Mouse (Mus musculus) forebrain, embryonic 13.5 days (tissue): ENCODE results near the gene Fgf16. TPM values are rescaled to one million over a fixed set of nuclear protein-coding genes. Genes with fewer than 3 reads are reported as not detected.

Experiments used
- ATAC-seq: fragments of 200-750 bp; cut with Nextera tagmentation; 2 replicates; pipeline ENCODE4 v1.8.0; 2017
- H3K27ac ChIP-seq: fragments of 300-500 bp; sonication (generic); 2 replicates; pipeline ENCODE4 v1.5.1; 2015; ENCODE audit warnings: inconsistent platforms, mild to moderate bottlenecking, moderate library complexity
- H3K27me3 ChIP-seq: fragments of 300-500 bp; sonication (generic); 2 replicates; pipeline ENCODE4 v1.6.1; 2015; ENCODE audit warnings: mild to moderate bottlenecking, inconsistent platforms
- H3K36me3 ChIP-seq: fragments of 300-500 bp; sonication (generic); 2 replicates; pipeline ENCODE4 v1.6.1; 2015; ENCODE audit warnings: mild to moderate bottlenecking, inconsistent platforms; ENCODE audit not compliant: poor library complexity, severe bottlenecking
- H3K4me1 ChIP-seq: fragments of 300-500 bp; sonication (generic); 2 replicates; pipeline ENCODE4 v1.6.1; 2015; ENCODE audit warnings: inconsistent platforms
- H3K4me2 ChIP-seq: fragments of 300-500 bp; sonication (generic); 2 replicates; pipeline ENCODE4 v1.6.1; 2015; ENCODE audit warnings: inconsistent platforms, mild to moderate bottlenecking, moderate library complexity
- H3K4me3 ChIP-seq: fragments of 300-500 bp; sonication (generic); 2 replicates; pipeline ENCODE4 v1.5.1; 2015; ENCODE audit warnings: mild to moderate bottlenecking, inconsistent platforms
- H3K9ac ChIP-seq: fragments of 300-500 bp; sonication (generic); 2 replicates; pipeline ENCODE4 v1.6.1; 2015; ENCODE audit warnings: mild to moderate bottlenecking, inconsistent platforms
- H3K9me3 ChIP-seq: fragments of 300-500 bp; sonication (generic); replicated peaks from 2 replicates; pipeline ENCODE4 v1.6.1; 2016; ENCODE audit warnings: inconsistent platforms
- WGBS: fragments of 180-500 bp; shearing (Covaris S2); methylation state at CpG from one replicate; pipeline ENCODE4 v1.1.7; 2015; 5-methylcytosine and 5-hydroxymethylcytosine counted together
- polyA plus RNA-seq: library from polyadenylated mRNA; unstranded; fragments of >200 nt; fragmentation: Nextera tagmentation; extraction: Ambion mirVana; gene quantifications from 2 replicates; pipeline ENCODE4 v1.2.1, GENCODE M21; 2015

Fgf16 gene
- polyA plus RNA-seq, 1 experiment from 2014 or later, result not detected

DNA sequence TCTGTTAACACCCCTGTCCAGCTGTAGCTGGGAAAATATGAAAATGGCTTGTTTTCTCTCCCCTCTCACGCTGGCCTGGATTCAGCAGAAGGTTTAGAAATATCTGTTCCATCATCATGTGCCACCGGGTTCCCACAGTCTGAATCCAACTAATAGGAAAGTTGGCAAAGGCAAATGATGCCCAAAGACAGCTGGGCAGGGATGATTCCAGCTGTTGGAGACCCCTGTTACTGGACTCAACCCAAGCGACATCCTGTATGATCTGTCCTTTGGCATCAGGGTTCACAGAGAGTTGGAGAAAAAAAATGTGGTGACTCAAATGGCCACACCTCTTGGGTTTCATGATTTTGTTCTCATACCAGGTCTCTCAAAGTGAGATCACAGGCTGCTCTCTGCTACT, 3.9 kb downstream of the Fgf16 start:
- WGBS, result 77% methylated on average over 3 of the region's 3 CpGs
- Histone ChIP-seq H3K4me1 (peaks cover 11% of the 10 kb centered on the region), H3K9me3 (no peaks in the 10 kb centered on the region; the same call in 1 of the 2 replicates), H3K27me3 (peaks cover 43% of the 10 kb centered on the region), H3K4me2 (no peak overlapping the region), H3K9ac (no peak overlapping the region), H3K36me3 (no peaks in the 10 kb centered on the region), H3K27ac (no peak overlapping the region), H3K4me3 (no peak overlapping the region)
- no peak for ATAC-seq

DNA sequence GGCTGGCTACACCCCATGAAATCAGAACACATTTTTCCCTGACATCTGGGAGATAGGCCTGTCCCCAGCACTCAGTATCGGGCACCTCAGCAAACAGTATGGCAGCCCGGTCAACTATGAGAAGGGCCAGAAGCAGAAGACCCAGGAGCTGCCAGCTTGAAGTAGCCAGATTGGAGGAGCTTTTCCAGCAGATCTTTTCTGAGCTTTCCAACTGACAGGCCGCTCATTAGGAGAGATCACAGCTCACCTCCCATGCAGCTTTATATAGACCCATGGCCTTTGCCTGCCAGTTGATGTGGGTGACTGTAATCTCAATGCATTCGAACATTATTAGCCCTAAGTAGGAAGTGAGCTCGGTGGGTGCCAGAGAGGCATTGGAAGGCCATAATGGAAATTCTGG, 9.2 kb downstream of the Fgf16 start:
- ATAC-seq, result no peak
- Histone ChIP-seq H3K27ac (no peak overlapping the region), H3K9me3 (no peaks in the 10 kb centered on the region), H3K36me3 (no peaks in the 10 kb centered on the region), H3K9ac (no peak overlapping the region), H3K4me1 (no peaks in the 10 kb centered on the region), H3K4me3 (no peak overlapping the region), H3K27me3 (0 out of 2 replicates have a peak, but pooled peaks cover under 1% of the 10 kb centered on the region), H3K4me2 (no peak overlapping the region)
- 88% methylated on average over 5 of the region's 5 CpGs for WGBS

DNA sequence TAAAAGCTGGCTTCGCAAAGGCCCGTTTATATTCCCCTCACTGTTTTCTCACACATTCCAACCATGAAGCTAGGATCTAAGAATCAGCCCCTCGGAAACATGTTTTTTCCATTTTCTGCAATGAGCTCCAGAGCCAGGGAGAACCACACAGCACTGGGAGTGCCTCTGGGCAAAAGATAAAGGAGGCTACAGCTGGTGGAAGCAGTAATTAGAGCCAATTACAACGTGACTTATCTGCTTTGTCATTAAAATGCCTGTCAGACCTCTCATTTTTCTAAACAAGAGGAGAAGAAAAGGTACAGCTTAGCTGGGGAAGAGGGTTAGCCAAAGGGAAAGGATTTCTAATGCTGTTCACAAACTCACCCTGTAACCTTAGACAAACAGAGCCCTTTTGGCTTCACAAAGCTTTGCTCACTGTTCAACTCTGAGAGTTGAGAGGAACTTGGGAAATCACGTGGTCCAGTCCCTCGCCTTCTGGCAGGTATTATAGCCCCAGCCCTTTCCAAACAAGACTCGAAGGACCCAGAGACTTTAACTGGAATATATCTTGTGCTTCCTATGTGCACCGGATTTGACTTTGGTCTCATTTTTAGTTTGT, 30.8 kb downstream of the Fgf16 start:
- H3K4me3 ChIP-seq, result no peak overlapping the region
- no peaks in the 10 kb centered on the region for H3K36me3 ChIP-seq
- H3K4me2 ChIP-seq, result no peak overlapping the region
- no peaks in the 10 kb centered on the region for H3K4me1 ChIP-seq
- WGBS, result 40% methylated on average over 8 of the region's 8 CpGs
- peak; percentile 76 for ATAC-seq
- no peaks in the 10 kb centered on the region for H3K9me3 ChIP-seq
- no peak overlapping the region for H3K9ac ChIP-seq
- no peak overlapping the region for H3K27ac ChIP-seq
- H3K27me3 ChIP-seq, result no peaks in the 10 kb centered on the region

DNA sequence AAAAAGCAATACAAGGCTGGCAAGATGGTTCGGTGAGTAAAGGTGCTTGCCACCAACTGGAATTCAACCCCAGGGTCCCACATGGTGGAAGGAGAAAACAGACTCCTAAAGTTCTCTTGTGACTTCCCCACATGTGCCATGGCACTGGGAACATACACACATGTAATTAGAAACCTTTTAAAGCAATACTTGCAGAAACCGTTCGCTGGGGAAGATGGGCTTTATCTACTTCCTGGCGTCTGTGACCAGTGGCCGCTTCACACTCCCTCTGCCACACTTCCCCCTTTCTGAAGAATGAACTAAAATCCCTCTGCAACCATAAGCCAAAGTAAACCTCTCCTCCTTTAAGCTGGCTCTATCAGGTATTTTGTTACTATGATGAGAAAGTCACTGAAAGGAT, 60.4 kb downstream of the Fgf16 start:
- no peak overlapping the region for H3K9ac ChIP-seq
- no peak for ATAC-seq
- WGBS, result 93% methylated on average over 5 of the region's 5 CpGs

More for the DNA sequence above, 60.4 kb downstream of the Fgf16 start:
- H3K27ac ChIP-seq, result no peak overlapping the region
- no peak overlapping the region for H3K4me3 ChIP-seq
- H3K4me2 ChIP-seq, result no peak overlapping the region
- no peaks in the 10 kb centered on the region for H3K27me3 ChIP-seq
- H3K4me1 ChIP-seq, result no peaks in the 10 kb centered on the region
- H3K36me3 ChIP-seq, result peaks cover 19% of the 10 kb centered on the region; the same call in 1 of the 2 replicates
- H3K9me3 ChIP-seq, result no peaks in the 10 kb centered on the region

Other genes with a start within 250 kb of the Fgf16 start
- 268 and 271 TPM in 2 replicates for gene Atrx, start 165.1 kb downstream of the Fgf16 start, polyA plus RNA-seq
- gene Magt1, start 247.6 kb downstream of the Fgf16 start, polyA plus RNA-seq, result 27.0 and 29.4 TPM in 2 replicates